Mouse (Mus musculus): Measurements from ENCODE around the gene S100a11.
"Not testable (repeated sequence)": the region's sequence is repeated elsewhere in the genome, so short reads cannot be mapped to it uniquely, and the experiment has no call there.

The S100a11 gene

DNA sequence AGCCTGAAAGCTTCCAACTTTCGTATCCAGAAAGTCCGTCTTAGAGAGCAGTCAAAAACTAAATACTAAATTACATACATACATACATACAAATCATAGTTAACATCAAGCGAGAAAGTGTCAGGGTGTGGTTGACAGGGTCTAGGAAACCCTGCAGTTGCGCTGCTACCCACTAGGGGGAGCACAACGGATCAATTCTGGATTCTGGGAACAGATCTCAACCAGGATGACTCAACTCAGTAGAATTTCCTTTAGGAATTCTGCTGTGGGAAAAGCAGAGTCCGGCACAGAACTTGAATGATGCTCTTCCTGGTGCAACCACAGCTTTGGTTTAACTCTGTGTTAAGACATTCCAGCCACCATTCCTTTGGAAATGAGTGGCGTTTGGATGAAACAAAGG is 2.3 kb downstream of the S100a11 start:
- DNase-seq, result peak; percentile 79 to 81

DNA sequence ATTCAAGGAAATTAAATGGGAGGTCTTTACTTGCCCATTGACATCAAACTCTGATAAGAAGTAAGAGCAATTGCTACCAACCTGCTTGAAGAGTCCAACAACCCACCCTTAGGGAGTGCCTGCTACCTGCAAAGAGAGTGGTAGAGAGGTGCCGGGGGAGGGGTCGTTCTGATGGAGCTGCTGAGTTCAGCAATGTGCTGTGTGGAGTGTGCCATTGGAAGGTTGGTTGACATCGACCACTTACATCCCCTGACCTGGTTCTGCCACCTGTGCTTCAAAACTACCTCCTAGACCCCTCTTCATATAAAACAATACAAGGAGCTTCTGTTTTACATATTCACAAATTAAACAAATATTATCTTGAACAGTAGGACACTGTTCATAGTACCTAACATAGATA is 7.0 kb downstream of the S100a11 start:
- DNase-seq, result peak in 1 of 2 experiments; percentile 9

DNA sequence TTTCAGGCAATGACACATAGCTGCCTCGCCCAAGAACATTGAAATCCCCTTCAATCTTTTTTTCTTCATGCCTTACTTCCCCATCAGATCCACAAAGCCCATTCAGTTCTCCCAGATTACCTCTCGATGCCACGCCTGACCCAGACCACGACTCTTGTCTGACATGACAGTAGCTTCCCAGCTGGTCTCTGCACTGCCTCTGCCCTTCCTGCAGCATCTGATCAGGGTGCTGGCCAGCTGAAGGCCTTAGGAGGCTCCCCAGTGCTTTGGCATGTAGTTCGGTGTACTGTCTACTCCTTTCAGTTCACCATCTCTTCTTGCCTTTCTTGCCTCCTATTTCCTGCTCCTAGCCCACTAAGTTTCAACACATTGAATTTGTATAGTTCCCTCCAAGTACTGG is 8.5 kb downstream of the S100a11 start:
- DNase-seq, result no peak

DNA sequence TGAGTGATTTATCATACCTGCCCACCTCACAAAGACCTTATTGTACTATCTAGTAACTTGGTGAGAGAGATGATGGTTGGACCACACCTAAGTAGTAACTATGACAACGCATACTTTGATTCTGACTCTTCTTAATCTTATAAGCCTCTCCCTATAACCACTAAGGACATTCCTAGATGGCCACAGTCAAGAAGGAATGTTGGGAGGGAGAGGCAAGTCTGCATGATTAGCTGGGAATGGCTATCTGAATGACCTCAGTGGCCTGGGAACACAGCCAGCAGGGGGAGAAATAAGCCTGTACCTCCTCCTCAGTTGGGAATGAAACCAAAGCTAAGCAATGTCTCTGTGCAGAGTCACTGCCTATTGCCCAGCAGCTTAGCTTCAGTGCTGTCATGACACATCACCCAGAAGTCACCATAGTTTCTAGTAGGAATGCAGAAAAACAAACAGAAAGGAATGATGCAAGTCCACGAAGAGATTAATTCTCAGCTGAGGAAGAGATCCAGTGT is 16.8 kb downstream of the S100a11 start:
- peak; percentile 80 to 86 for DNase-seq

DNA sequence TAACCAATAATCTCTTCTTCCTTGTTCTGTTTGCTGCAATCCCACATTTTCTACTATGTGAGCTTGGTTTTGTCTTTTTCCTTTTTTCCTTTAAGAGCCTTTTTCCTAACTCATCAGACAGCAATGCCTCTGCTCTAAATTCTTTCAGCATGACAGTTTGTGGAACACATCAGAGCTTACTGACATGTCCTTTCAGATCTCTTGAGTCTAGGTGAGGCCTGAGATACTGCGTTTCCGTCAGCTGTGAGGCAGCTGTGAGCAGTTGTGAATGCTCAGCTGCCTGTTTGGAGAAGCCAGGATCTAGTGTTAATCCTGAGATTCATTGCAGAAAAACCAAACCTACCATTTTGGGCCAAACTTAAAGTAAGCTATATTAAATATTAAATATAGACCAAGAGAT is 18.2 kb downstream of the S100a11 start:
- DNase-seq, result no peak

DNA sequence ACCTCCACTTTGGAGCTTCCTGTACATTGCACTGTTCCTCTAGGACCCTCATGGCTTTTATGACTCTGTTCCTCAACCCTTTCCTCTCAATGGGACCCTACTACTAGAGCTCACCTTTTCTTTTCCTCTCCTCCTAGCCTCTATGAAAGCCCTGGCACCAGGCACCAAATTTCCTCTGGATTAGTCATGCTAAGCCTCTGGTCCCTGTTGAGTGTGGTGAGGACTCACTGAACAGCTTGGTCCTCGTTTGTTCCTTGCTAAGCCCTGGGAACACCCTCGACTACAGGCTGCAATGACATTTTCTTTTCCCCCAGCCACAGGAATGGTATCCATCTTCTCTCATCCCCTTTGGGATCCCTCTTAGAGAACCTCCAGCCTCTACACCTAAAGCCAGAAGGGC is 21.2 kb downstream of the S100a11 start:
- no peak for DNase-seq

DNA sequence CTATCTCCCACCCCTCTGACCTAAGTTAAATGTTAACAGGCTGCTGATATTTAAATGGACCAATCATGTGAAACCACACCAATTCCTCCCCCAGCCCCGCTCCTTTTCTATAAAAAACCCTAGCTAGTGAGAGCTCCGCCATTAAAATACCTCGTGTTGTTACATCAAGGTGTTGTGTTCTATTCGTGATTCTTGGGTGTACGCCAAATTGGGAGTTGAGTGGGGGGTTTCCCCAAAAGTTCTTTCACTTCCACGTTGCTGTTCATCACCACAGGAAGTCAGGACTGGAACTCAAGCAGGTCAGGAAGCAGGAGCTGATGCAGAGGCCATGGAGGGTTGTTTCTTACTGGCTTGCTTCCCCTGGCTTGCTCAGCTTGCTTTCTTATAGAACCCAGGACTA is 23.9 kb downstream of the S100a11 start:
- not testable (repeated sequence) for DNase-seq

DNA sequence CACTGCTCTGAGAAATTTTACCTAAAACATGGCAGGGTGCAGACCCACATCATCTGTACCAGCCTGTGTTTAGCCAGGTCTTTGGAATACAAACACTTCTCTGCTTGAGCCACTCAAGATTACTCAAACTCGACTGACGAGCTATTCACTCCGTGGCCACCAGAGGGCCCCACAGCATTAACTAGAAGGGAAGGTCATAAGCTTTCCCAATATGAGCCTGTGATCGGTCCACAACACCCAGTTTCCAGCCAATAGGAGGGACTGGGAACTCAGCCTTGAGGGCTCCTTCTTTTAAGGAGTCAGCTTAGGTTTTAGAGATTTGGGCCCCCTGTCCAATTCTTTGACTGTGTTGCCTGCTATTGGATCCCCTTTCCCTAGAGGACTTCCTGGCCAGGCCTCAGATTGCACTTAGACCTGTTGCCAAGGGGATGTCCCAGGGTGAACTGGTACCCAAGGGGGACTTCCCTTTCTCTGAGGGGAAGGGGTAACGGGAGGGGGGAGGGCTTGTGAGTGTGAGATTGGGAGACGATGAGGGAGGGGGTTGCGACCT is 26.9 kb downstream of the S100a11 start:
- peak; percentile 92 to 94 for DNase-seq

DNA sequence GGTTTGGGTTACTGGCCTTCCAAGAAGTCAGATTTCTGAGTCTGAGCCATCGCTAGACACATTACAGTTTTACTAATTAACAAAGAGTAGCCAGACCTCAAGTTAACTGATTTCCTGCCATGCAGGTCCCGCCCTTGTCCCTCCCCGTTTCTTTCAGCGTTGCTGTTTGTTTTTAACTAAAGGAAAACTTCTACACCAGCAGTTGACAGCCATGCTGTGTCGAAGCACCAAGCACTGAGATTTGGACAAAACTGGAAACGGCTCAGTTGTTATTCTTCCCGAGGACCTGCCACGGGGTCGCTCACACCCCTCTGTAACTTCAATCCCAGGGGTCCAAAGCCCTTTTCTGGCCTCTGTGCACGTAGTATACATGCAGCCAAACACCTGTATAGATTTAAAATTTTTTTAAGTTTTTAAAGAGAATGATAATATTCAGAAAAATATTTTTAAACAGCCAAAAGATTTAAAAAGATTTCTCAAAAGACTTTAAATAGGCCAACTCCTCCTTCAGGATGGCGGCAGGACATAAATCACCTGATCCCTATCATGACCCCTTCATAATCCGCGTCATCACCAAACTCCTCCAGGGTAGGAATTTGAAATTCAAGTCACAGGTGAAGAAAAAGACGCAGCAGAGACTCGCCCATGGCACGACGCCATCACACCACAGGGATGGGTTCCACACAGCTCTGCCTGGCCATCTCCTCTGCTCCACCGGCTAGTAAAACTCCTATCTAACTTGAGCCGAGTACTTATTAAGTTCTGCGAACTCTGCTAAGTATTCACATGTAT is 27.7 kb downstream of the S100a11 start:
- DNase-seq, result peak; percentile 42 to 63

DNA sequence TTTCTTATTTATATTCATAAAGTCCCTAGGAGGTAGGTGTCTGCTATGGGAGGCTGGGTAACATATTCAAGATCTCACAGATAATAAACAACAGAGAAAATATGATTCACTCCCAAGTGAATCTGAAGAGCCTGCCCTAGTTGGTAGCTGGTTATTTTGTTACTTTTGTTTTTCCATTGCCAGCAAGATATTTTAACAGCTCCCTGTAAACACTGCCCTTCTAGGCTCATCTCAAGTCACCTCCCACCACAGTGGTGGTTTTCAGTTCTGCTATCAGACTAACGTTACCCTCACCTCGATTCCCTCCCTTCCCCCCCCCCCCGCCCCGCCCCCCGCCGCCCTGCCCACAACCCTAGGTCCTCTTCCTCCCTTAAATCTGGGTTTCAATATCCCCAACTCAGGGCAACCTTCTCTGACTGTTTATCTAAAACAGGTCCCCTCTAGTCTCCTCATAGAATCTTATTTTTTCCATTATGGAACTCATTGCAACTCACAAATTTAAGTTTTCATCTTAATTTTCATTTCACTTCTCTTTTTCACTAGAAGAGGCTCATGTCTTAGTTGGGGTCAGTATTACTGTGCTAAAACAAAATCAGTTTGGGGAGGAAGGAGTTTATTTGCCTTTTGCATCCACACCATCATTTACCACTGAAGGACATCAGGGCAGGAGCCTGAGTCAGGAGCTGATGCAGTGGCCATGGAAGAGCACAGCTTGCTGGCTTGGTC is 28.4 kb downstream of the S100a11 start:
- DNase-seq, result no peak

DNA sequence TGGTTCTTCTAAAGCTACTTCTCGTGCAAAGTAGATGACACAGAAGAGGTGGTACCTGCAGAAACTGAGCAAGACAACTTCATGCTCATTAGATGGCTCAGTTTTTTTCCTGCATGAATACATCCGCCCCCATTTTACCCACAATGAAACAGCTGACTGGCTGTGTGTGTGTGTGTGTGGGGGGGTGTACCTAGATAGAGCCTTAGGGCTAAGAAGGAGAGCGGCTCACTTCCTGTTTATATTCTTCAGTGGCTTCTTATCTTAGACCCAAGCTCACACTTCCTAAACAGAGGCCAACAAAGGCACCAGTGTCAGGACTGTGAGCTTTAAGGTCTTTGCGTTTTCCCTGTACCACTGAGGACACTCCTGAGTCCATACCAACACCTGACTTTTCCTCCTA is 29.7 kb downstream of the S100a11 start:
- DNase-seq, result no peak

DNA sequence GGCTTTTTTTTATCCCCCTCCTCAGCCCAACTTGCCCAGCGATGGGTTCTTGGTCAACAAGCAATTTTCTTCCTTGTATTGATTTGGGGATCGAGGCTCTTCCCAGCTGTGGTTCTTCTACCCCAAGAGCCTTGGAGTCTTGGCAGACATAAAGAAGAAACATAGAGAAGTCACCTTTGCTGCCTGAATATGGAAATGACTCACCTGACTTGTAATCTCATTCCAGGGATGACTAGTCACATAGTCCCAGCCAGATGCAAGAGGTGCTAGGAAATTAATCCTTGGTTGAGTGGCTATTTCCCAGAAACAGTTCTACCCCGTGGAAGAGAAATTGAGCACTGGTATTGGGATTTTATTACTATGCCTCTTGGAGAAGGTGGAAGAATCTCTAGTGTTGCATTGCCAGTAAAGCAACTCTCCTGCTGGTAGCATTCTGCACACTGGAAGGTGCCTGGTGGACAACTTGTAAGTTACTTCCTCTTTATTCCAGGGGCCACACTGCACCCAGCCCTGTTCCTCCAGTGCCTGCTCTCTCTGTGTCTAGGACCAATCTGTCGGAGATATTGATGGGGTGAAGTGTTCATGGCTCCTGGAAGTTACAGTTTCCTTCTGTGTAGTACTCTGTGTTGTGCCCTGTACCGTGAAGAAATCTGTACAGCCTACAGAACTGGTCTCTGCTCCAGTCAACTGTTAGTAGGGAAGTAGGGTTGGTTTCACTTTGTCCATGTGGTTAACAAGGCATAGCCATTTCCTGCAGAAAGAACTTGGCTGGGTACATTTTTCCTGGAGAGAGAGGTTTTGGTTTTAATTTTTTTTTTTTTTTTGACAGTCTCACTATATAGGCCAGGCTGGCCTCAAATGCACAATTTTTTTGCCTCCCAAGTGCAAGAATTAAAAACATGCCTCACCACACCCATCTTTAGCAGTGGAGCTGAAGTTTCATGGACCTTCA is 31.9 kb downstream of the S100a11 start:
- no peak for DNase-seq

DNA sequence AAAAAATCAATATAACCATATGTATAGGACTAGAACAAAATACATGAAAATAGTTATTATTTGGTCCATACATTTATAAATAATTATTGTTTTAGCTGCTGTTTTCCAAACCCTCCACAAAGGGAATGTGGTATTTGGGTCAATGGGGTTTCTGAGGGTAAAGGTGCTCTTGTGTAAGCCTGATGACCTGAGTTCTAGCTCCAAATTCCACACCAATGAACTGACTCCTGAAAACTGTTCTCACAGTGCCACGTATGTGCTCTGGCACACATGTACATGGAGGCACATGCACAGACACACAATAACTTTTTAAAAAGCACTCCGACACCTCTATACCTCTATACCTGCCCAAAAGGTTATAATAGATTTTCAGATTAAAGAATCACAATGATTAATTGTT is 33.0 kb downstream of the S100a11 start:
- DNase-seq, result no peak

DNA sequence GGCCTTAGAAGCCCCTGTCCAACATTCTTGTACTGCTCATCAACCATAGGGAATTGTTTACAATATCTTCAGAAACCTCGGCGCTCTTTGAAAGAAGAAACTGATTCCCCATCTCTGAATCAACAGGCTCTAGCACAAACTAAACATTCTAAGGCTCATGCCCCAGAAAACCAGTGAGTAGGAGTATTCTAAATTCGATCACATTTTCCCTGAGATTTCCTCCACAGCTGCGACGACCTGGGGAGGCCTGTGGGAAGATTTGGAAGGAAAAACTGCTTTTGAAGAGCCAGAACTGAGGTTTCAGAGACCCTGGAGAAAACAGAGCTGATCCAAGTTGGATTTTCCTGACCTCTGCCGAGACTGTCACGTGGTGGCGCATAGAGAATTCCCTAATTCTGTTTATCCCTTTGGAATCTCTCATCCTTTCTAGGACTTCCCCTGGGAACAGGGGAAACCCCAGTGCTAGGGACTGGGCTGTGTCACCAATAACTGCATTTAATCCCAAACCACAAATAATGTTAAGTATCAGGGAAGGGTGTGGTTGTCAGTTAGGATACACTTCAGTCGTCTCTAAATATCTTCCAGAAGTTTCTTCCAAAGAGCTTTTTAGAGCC is 33.6 kb downstream of the S100a11 start:
- DNase-seq, result peak in 1 of 2 experiments; percentile 27

DNA sequence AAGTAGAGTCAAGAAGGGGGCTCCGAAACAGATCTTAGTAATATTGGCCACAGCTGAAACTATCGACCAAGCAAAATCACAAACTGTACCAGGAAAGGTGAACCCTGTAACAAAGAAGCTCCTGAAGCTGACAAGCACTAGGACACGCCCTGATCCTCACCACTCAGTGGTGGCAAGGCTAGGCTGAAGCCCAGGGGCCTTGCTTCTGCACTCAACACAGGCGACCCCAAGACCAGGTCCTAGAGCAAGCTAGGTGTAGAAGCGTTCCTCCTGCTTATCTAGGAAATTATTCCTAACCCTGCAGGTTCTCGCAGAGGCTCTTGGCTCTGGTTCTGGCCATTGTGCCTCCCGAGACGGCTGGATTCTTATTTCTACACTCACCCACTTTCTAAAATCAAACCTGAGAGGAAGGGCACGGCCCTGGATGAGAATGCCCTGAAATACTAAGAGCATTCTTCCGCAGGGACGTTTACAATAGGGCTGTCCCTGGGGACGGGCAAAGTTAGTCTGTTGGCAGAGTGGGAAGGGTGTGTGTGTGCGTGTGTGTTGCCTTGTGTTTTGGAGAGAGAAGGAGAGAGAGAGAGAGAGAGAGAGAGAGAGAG is 34.2 kb downstream of the S100a11 start:
- no peak for DNase-seq

DNA sequence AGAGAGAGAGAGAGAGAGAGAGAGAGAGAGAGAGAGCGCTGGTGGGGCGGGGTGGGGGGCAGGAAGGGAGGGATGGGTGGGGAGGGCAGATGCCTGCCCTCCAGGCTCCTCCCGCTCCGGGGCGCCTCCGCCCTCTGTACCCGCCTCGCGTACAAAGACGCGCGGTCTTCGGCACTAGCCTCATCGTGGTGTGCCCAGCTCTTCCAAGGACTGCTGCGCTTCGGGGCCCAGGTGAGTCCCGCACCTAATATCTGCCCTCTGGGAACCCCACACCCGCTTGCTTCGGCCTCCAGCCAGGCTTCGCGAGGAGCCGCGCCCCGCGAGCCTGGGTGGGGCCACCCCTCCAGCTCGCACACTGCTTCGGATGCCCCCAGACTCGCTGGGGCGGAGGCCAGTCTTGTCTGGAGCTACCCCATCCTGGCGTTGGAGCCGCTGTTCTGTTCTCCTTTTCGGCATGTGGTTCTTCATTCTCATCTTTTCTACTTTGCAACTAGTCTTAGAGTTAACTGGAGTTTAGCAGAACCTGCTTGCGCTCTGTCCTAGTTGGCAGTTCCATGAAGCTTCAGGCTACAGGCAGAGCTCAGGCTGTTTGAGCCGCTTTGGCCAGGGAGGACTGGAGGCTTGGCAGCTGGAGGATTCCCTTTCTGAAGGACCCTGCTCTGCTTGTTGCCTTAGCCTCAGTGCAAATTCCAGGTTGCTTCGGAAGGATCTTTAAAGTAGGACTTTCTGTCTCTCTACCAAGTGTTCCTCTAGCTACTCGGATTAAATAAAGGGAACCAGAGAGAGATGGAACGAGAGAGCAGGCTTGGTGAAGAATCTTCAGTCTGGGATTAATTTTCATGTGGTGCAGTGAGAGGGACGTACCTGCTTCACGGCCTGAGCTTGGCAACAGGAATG is 34.9 kb downstream of the S100a11 start, which contains the start of gene S100a10:
S100a10 (plus strand) TSS at position 100 of the 897 bp plus-strand sequence.
- peak; percentile 77 to 85 for DNase-seq

DNA sequence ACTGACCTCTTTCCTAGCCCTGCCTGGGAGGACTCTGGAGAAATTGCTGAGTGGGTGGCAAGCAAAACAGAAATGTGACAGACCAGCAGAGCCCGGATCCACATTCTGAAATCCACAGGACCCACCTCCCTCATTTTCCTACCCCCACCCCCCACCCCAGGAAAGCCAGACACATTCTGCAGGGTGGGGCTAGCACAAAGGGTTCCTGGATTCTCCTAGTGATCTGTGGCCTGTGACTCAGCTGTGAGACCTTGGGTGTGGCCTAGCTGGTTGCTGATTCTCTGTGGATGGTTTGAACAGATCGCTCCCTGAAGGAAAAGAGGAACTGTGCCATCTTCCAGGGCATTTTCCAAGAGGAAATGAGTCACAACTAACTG is 35.6 kb downstream of the S100a11 start:
- DNase-seq, result peak; percentile 47 to 65

DNA sequence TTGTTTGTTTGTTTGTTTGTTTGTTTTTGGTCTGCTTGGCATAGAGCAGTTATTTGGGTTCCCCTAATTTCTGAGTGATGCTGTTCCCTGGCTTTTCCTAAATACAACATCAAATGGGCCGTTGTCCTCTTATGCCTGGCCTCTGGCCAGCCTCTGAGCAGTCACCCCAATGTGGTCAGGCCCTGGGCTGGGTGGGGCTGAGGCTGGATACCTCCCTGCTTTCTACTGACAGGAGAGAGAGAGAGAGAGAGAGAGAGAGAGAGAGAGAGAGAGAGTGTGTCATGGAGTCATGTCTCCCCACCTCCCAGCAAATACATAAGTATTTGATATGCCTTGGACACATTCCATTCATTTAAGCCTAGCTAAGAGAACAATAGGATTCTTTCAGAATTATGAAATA is 36.3 kb downstream of the S100a11 start:
- DNase-seq, result no peak

DNA sequence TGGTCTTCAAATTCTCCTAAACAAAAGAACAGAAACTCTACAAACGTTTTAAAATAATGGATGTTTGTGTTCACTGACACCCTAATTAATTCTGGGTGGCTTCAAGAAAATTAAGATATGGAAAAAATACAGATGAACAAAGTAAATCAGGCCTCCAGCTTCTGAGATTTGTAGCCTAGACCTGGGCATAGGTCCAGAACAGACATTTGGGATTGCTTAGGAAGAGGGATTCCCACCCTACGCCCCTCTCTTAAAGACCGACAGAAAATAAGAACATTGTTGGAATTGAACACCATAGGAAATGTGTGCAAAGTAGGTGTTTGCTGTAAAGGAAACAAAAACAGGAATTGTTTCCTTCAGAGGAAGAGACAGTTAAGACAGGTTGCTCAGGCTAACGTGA is 37.2 kb downstream of the S100a11 start:
- DNase-seq, result no peak

DNA sequence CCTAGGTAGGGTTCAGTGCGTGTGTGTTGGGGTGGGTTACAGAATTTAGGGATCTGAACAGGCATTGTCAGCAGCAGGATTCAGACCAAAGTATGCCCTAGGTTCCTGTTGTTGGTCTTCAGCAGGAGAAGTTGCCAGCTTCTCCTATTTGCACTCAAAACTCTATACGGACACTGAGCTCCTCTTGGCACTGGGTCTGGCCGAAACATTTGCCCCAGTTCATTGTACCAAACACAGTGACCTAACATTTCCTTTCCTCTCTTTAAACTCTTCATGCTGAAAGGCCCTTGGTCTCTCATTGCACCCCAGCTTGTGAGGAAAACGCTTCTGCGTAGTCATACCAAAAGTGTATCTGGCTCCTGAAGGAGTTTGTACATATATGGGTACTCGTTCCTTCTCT is 39.7 kb downstream of the S100a11 start:
- DNase-seq, result no peak

DNA sequence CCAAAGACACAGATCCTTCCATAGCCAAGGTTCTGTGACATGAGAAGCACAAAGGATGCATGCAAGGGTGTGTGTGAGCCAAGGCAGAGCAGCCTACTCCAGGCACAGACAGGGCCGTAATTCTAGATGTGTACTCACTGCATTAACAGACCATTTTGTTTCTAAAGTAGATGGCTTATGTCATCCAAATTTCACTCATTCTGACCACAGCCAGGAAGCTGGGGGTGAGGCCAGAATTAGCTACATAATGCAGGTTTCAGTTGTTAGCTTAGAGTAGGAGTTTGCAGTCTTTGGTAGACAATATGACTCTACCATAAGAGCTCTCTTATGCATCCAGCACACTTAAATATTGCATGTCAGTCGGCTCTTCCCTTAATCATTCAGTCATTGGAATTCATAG is 42.1 kb downstream of the S100a11 start:
- DNase-seq, result no peak

Data from kidney, postnatal 4 days (tissue).